Mouse (Mus musculus) 3T3-L1 (cell line): ENCODE data around the gene Plekho2.

Experiments used
- DNase-seq: peaks from one replicate; pipeline ENCODE4 v3.0.0-alpha.2; 2015; ENCODE audit warnings: low read depth, low spot score

The Plekho2 gene

DNA sequence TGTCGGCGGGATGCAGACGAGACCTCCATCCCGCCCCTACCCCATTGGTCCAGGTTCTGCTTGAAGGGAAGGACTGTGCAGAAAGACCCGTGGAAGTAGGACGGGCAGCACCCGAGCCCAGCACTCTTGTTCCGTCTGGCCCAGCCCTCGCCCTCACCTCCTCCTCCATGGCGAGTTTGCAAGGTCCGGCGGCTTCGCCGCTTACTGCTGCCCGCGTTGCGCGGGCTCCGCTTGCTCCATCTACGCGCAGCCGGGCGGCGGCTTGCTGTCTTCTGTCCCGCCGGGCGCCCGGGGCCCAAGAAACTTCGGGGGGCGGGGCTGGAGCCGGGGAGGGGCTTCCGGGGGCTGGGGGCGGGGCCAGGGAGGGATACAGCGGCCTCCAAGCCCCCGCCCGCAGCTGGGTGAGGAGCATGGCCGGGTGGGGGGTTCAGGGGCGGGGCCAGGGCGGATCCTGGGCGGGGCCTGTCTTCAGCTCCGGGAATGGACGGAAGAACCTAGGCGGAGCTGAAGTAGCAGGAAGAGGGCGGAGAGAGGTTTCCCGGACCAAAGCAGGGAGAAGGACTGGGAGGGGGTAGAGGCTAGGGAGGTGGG, at the start of gene Plekho2:
Gene Plekho2 (minus strand): TSS at position 260 of the 591 bp plus-strand sequence.
- peak; percentile 96 for DNase-seq

DNA sequence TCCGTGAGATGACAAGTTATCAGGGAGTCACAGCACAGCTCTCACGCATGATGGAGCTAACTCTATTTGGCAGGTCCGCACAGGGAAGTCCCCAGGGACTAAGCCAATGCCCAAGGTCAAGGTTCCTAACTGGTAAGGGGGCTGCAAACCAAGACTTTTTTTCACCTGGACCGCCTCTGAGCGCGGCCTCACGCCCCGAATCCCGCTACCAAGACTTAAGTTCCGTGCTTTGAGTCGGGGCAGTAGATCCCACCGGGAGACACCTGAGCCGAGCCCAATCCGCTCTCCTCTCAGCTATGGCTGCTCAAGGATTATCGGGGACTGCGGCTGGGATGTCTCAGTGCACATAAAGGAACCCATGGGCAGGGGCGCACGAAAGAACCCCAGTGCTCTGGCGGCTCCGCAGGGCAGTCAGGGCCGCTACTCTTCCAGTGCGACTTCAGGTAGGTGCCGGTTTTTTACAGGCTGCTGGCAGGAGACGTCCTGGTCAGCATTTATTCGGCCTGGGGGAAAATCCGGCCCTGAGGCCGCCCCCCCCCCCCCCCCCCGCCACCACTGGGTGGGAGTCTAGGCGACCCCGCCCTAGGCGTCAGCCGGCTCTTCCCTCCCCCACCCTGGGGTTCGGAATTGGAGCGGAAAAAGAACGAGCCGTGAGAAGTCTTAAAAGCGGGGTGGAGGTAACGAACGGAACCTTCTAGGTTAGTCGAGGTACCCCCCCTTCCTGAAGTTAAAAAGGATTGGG, 49.4 kb upstream of the Plekho2 start, which contains the start of gene Rbpms2:
Gene Rbpms2 (plus strand): TSS at position 624 of the 742 bp plus-strand sequence.
- DNase-seq = no peak

DNA sequence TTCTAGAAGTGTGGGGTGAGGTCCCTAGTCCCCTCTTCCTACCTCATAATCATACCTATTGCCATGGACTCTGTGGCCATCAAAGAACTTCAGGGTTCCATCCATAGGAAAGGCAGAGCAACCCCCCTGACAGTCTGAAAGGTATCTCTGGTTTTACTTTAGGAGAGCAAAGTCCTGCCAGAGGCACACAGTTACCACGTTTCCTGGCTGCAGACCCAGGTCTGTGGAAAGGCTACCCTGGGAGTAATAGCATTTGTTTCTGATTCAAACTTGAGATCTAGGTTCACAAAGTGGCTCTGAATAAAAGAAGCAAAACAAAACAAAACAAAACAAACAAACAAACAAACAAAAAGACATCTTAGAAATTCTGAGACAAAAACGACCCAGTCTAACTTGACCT, 44.4 kb upstream of the Plekho2 start:
- DNase-seq = no peak

DNA sequence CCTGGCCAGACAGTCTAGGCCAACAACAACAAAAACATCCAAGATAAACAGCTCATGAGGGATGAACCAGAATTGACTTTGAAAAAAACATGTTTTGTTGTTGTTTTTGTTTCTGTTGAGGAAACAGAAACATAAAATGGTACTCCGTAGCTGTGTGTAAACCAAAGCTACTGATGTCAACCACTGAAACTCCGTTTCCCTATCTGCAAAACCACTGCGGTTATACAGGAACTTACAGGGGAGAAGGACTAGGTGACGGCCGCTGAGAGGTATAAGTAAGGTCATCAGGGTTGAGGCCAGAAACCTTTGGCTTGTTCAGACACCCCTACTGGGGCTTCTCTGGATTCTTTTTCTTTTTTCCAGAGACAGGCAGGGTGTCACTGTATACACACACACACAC, 43.0 kb upstream of the Plekho2 start:
- no peak for DNase-seq

DNA sequence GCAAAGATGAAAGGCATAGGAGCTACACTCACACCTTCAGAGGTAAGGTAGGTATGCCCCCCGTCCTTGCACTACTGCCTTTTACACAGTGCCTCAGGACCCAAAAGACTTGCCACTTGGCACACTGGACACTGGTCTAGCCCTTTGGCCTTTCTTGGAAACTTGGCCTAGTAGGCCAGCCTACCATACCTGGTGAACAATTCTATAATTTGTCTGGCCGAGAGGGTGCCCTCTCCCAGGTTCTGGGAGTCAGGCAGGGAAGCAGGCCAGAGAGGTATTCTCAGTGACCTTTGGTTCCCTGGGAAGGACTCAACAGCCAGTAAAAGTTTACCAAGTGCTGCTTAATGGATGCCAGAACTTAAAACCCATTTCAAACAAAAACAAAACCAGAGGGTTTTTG, 41.8 kb upstream of the Plekho2 start:
- DNase-seq = no peak

DNA sequence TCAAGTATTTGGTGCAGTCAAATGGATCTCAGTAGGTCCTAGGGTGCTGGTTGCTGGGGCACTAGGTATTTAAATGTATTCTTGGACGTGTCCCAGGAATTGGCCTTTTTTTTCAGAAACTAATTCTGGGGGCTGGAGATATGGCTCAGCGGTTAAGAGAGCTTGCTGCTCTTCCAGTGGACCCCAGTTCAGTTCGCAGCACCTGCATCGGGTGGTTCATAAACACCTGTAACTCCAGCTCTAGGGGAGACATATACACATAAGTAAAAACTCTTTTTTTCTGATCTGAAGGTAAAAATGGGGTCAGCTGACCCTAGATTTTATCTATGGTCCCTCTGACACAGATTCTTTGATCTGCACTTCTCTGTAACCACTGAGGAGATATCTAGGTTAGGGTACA, 41.4 kb upstream of the Plekho2 start:
- no peak for DNase-seq

DNA sequence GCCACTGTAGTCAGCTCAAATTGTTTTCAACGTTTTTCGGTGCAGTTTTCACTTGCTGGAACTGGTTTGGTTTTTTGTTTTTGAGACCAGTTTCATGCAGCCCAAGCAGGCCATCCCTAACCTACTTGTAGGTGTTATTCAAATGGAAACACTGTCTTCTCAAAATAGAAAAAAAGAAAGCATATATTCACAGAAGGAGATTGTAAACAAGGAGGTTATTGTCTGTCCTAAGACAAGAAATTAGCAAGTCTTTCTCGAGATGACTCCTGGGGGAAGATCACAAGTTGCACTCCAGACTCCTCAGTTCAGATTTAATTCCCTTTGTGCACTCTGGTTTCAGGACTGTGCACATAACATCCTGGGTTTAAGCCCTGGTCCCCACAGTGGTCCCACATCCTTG, 39.5 kb upstream of the Plekho2 start:
- no peak for DNase-seq

DNA sequence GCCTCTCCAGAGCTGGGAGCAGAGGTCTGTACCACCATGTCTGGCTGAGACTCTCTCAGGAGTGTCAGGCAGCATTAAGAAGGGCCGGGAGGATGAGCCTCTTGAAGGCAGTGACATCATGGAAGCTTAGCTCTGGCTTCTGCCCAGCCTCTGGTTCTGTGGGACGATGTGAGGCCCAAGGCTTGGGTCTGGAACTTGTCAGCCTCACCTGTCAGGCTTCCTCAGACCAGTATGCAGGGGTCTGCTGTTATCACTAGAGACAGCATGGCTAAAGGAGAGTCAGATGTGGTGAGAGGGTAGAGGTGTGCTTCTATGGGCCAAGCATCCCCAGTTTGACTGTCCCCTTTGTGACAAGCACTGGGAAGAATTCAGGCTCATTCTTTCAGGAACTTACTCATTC, 33.3 kb upstream of the Plekho2 start:
- DNase-seq = no peak

DNA sequence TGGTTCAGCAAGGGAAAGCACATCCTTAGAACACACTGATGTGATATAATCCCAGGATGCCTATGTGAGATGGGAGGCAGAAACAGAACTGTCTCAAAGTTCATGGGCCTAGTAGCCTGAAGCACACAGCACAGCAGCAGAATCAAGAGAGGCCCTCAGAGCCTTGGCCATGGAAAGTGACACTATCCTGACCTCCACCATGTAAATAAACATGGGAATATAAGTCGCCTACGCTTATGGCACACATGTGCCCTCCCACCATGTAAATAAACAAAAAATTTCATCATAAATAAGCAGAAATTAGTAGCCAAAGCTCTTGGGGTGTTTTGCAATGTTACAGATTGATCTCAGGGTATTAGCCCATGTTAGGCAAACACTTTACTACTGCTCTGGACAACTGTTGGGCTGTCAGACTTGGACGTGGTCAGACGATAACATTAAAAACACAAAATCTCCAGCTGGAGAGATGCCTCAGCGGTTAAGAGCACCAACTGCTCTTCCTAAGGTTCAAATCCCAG, 32.2 kb upstream of the Plekho2 start:
- DNase-seq = no peak

DNA sequence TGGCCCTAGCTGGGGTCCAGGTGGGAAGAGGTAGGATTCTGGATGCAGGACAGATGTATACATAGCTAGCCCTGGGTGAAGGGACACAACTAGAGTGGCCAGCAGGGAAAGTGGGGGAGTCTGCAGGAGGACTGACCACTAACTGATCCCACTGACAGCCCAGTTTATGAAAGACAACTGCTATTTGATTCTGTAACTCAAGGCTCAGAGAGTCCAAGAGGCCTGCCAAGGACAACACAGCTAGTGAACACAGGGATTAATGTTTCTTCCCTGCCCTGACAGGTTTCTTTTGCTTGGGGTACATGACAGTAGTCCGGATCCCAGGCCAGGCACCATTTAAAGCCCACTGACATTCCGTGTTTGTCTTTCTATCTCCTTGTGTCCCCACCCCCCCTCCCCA, 27.3 kb upstream of the Plekho2 start:
- no peak for DNase-seq

DNA sequence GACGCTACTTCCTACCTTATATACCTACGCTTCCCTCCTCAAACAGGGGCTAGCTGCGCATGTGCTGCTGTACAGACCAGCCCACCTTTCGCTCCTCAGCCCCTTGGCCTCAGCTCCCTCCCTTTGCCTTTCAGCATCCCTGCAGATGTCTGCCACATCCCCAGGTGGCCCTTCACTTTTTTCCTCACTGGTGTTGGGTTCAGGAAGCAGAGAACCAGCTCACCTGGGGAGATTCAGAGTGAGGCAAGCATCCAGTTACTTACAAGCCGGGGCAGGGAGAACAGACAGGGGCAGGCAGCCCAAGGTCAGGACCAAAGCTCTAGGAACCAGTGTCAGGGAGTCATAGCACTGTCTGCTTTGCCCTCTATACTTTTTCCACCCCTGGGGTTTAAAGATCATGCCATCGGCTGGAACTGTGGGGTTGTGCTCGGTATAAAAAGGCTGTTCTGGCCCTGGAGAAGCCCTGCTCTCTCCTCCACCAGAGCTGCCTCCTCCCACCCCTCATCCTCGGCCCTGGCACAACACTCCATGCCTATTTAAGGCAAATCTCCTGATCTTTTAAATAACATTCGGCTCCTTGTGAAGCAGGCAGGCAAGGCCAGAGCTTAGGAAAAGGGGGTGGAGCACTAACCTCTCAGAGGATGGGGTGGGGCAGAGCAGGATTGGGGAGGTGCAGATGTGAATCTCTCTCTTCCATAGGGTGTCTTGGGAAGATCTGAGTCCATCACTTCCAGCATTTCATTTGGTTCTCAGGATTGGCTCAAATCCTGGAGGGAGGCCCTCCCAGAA, 26.7 kb upstream of the Plekho2 start:
- peak; percentile 22 for DNase-seq

DNA sequence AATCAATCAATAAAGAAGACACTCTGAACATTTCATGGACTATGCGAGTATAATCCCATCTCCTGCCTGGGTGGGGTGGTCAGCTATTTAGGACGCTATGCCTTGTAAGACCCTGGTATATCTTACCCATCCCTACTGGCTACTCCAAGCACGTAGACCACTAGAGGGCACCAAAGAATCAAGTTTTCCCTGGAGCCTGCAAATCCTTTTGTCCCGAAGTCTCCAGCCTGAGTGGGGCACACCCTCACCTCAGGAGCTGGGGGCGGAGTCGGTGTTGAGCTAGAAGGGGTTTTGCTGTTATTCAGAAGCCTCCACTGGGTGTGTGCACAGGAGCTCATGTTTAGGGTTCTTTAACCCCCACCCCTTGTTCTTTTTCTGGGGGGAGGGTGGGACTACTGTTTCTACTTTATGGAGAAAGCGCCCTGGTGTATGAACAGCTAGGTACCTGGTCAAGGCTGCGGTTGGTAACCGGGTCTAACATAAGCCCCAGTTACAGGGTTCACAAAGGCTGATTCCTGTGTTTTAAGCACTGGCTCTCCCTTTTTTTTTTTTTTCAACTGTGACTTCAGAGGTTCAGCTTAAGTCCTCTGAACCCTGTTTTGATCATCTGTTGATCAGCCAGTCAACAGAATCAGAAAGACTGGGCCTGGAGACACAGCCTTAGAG, 25.8 kb upstream of the Plekho2 start:
- DNase-seq = peak; percentile 94

DNA sequence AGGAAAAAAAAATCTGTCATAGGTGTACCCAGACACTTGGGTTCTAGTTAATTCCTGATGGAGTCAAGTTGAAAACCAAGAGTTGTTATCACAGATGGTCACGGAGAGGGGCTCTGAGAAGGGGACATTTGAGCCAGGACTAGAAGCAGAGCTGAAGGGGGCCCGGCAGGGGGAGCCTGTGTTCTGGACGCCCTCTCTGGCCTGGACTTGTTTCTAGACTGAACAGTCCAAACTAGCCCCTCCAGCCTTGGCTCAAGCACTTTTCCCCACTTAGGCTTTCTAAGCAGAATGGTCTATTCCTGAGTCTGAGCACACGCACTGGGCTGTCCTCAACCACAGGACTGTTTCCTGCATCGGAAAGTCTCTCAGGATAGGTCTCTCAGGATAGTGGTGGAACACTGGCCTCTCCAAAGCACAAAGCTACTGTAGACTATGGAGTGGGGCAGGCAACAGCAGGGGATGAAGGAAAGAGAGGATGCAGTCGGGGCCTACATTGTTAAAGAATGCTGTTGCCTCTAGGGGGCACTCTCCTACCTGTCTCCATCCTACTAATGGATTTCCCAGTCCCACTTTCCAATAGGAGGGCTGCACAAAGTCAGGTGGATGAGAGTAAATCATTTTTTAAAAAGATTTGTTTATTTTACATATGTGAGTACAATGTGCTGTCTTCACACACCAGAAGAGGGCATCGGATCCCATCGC, 23.7 kb upstream of the Plekho2 start:
- DNase-seq = peak; percentile 43

DNA sequence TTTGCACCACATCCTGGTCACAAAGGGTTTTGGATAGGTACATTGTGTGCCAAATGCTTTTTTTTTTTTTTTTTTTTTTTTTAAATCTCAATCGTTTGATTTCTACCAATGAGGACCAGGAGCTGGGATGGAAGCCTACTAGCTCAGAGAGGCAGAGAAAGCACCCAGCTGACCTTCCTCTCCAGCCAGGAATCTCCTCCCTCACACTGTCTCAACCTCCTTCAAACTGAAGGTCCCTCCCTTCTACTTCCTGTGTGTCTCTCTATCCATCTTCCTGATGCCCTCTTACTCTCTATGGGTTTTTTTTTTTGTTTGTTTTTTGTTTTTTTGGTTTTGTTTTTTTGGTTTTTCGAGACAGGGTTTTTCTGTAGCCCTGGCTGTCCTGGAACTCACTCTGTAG, 21.1 kb upstream of the Plekho2 start:
- DNase-seq = peak; percentile 23

DNA sequence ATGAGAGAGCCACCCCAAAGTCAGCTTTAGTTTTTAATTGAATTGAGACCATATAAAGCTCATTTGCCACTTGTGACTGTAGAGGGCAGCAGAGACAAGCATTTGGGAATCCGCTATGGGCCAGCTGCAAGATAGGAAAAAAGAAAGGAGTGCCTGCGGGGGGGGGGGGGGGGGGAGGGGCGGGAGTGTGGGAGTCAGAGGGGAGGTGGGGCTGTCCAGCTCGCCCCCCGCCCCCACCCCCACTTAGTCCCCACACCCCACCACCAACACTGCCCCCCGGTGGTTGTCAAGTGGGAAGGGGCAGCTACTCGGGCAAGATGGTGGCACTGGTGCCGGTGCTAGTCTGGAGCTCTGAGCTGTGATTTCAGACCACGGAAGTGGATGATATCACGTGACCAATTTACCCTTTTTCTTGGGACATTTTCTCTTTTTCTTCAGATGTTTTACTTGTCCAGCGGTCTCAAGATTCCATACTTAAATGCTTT, 19.0 kb upstream of the Plekho2 start:
- DNase-seq = peak; percentile 79

DNA sequence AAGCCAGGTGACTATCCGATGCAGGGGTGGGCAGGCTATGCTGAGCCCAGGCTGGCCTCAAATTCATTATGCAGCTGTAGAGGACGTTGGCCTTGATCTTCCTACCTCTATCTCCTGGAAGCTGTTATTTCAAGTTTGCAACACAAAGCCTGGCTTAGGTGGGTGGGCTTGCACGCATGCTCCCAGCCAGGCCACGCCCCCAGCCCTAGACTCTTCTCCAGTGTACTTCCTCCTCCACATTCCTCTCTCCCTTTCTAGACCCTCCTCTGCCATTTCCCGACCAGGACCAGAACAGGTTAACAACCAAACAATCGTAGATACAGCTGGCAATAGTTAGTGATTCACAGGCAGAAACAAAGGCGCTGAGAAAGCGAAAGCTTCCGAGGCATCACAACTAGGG, 13.8 kb upstream of the Plekho2 start:
- no peak for DNase-seq

DNA sequence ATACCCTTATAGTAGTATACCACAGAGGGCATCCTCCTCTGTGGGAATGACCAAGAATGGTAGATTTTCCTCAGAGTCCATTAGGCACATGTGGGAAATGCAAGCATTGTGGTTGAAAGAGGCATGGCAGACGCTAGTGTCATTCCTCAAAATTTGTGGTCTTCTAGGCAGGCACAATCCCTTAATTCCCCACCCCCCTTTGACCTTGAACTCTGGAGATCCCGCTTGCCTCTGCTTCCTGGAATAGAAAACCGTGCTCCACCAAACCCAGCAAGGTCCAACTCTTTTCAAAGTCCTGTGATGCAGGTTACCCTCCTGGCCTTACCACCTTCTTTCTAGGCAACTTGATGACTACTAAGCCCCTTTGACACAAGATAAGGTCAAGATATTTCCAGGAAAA, 12.9 kb upstream of the Plekho2 start:
- DNase-seq = no peak

DNA sequence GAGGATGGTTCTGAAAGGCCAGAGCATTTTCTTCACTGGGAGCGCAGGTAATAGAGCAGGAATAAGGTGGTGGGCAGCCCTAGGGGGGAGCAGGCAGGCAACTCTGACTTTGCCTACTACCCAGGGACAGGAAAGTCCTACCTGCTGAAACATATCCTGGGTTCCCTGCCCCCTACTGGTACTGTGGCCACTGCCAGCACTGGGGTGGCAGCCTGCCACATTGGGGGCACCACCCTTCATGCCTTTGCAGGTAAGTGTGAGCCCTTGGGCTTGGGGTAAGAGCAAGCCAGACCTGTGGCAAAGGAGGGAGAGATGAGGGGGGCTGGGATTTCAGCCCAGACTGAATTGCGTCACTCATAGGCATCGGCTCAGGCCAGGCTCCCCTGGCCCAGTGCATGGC, 9.3 kb upstream of the Plekho2 start:
- no peak for DNase-seq

DNA sequence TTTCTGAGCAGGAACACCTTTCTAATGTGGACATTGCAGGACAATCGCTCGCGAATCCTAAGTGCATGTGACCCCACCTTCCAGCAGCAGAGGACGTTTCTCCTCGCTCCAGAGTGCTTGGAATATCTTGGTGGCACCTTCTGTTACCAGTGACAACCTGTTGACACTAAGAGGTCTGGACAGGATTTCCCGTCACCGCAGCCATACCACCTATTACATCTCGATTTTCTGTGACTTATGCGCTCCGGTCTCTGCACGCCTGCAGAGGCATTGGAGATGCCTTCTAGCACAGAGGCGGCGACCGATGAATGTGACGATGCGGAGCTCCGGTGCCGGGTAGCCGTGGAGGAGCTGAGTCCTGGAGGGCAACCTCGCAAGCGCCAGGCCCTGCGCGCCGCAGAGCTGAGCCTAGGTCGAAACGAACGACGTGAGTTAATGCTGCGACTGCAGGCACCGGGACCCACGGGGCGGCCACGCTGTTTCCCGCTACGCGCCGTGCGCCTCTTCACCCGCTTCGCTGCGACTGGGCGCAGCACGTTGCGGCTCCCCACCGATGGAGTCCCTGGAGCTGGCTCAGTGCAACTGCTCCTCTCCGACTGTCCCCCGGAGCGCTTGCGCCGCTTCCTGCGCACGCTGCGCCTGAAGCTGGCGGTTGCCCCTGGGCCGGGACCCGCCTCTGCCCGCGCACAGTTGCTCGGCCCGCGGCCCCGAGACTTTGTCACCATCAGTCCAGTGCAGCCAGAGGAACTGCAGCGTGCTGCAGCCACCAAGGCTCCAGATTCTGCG, 7.9 kb upstream of the Plekho2 start:
- DNase-seq = no peak

DNA sequence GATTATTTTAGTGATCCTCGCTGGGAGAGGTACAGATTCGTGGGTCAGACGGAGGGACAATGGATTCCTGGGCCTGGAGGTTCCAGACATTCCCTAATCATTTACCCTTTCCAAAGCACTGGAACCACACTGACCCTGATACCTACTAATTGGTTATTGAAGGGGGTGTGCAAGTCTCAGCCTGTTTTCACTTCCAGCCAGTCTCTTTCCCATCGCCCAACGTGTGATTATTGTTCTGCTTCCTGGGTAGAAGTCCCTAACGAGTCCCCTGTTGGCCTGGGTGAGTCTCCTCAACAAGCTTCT, 7.4 kb upstream of the Plekho2 start:
- no peak for DNase-seq
